Mouse (Mus musculus) lung, postnatal 0 days (tissue): ENCODE results near the gene Grm8.

Experiments used
- CTCF ChIP-seq: IDR thresholded peaks from 2 replicates; pipeline ENCODE4 v1.5.1; 2016; ENCODE audit warnings: antibody characterized with exemption, mild to moderate bottlenecking
- EP300 ChIP-seq: IDR thresholded peaks from 2 replicates; pipeline ENCODE4 v1.6.1; 2016; ENCODE audit warnings: antibody characterized with exemption, mild to moderate bottlenecking, control low read depth

GRCm38 (mm10) chr6:27545516-27545915, 589.5 kb downstream of the Grm8 start:
- TF ChIP-seq EP300, result no peak
- no peak for TF ChIP-seq CTCF
